13 mouse cellular contexts compared by ENCODE assay signal in the genomic region with DNA sequence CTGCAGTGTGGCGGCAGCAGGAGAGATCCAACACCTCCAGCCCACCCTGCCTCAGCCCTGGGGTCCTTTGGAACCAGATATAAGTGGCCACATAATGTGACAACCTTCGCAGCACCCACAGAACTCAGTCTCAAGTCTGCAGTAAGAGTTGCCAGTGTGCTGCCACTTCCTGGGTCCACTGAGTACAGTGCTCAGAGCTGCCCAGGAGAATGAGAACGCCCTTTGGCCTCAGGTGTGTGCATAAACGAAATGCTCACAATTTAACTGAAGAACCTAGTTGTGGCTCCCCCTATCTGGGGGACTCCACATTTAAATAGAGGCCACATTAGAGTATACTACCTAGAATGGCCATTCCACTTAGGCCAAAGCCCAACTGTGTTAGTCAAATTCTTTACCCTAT. TPM values are rescaled to one million over a fixed set of nuclear protein-coding genes. Genes with fewer than 3 reads are reported as not detected.
DNase-seq lines count a peak whose midpoint lies in the region; ATAC-seq and TF ChIP-seq lines count a peak whose summit lies in the region.
"Had no signal": no experiment of that assay in that cellular context is flagged by ENCODE, and none has a peak within 500 bp of the region (broad histone marks: within the 10 kb centered on the region; RNA-seq: fewer than 3 reads in every experiment).

No protein-coding gene starts in this region.

- TF ChIP-seq EP300 in CH12.LX (IDR thresholded peaks at IDR 0.05; ENCODE audit: low read length), result no peak

- peak; percentile 23 for DNase-seq in kidney, adult 18-20 months
- DNase-seq in CH12.LX (ENCODE audit: extremely low read depth), result no peak
- DNase-seq in embryonic facial prominence, embryonic 10.5 days (ENCODE audit: low spot score), result no peak
- no peak for DNase-seq in retina, postnatal 1 day
- DNase-seq in right cerebral cortex, postnatal 14 days, result no peak
- DNase-seq: heart, adult 2 months; heart, postnatal 14 days; layer of hippocampus, adult 9-11 months had no signal

- H3K36me3 ChIP-seq in kidney, embryonic 16.5 days (ENCODE audit: insufficient read depth, low read length), result peaks cover 32% of the 10 kb centered on the region
- H3K36me3 ChIP-seq in CH12.LX (replicated peaks in 1 of 2; ENCODE audit: control insufficient read depth in 1 of 2, insufficient read depth in 1 of 2, low read length in 1 of 2), result peaks cover 31 to 52% of the 10 kb centered on the region in 2 experiments
- peaks cover 56% of the 10 kb centered on the region for H3K36me3 ChIP-seq in embryonic facial prominence, embryonic 10.5 days (replicated peaks)
- H3K36me3 ChIP-seq in liver, embryonic 12.5 days, result peaks cover 58% of the 10 kb centered on the region
- peaks cover 38% of the 10 kb centered on the region for H3K36me3 ChIP-seq in neural tube, embryonic 15.5 days

- H3K27ac ChIP-seq in kidney, embryonic 16.5 days (ENCODE audit: low read length), result no peak overlapping the region
- no peak overlapping the region for H3K27ac ChIP-seq in CH12.LX (ENCODE audit: insufficient read depth, low read depth)
- H3K27ac ChIP-seq in embryonic facial prominence, embryonic 10.5 days (replicated peaks), result no peak overlapping the region
- H3K27ac ChIP-seq in liver, embryonic 12.5 days, result no peak overlapping the region
- H3K27ac ChIP-seq in neural tube, embryonic 15.5 days (replicated peaks), result no peak overlapping the region
- H3K27ac ChIP-seq: heart, adult 2 months; midbrain, embryonic 10.5 days had no signal

- no peaks in the 10 kb centered on the region for H3K27me3 ChIP-seq in kidney, embryonic 16.5 days (ENCODE audit: insufficient read depth, low read length)
- H3K27me3 ChIP-seq in CH12.LX (replicated peaks), result no peaks in the 10 kb centered on the region
- no peaks in the 10 kb centered on the region for H3K27me3 ChIP-seq in embryonic facial prominence, embryonic 10.5 days (replicated peaks; ENCODE audit: low read depth, poor library complexity, severe bottlenecking)
- H3K27me3 ChIP-seq in liver, embryonic 12.5 days (replicated peaks), result no peaks in the 10 kb centered on the region
- no peaks in the 10 kb centered on the region for H3K27me3 ChIP-seq in neural tube, embryonic 15.5 days (replicated peaks)

- dilution Hi-C loops in CH12.LX (cut with MboI; ENCODE audit: extremely low pct_ligation_motif_present, extremely low pct_unique_long_range_greater_than_20kb, low sequenced_read_pairs), result no loop called here

- H3K4me1 ChIP-seq in kidney, embryonic 16.5 days (ENCODE audit: insufficient read depth, low read length), result peaks cover 28% of the 10 kb centered on the region
- peaks cover 22 to 48% of the 10 kb centered on the region in 2 experiments for H3K4me1 ChIP-seq in CH12.LX (ENCODE audit: control insufficient read depth in 1 of 2, insufficient read depth in 2 of 2)
- peaks cover 41% of the 10 kb centered on the region for H3K4me1 ChIP-seq in embryonic facial prominence, embryonic 10.5 days
- peaks cover 51% of the 10 kb centered on the region for H3K4me1 ChIP-seq in liver, embryonic 12.5 days
- peaks cover 39% of the 10 kb centered on the region for H3K4me1 ChIP-seq in neural tube, embryonic 15.5 days

- in situ Hi-C loops in CH12.LX (cut with MboI; ENCODE audit: low pct_ligation_motif_present, low pct_unique_long_range_greater_than_20kb, low sequenced_read_pairs), result no loop called here

- no peak for TF ChIP-seq POLR2A in CH12.LX (IDR thresholded peaks at IDR 0.05; ENCODE audit: low read depth, low read length)

- ATAC-seq in kidney, embryonic 16.5 days (ENCODE audit: low FRiP score, low TSS enrichment), result no peak
- ATAC-seq in liver, embryonic 12.5 days, result no peak
- no peak for ATAC-seq in neural tube, embryonic 15.5 days (ENCODE audit: low FRiP score)
- ATAC-seq: activated CD4-positive, CD25-positive, alpha-beta regulatory T cell, adult 4 months had no signal

- H3K79me2 ChIP-seq in CH12.LX (replicated peaks; ENCODE audit: control insufficient read depth, extremely low read depth, insufficient read depth, poor library complexity, severe bottlenecking), result peaks cover 65% of the 10 kb centered on the region

- TF ChIP-seq CTCF in CH12.LX (conservative IDR thresholded peaks at IDR 0.05 in 1 of 2, IDR thresholded peaks at IDR 0.05 in 1 of 2; ENCODE audit: low read depth in 2 of 2, low read length in 2 of 2), result no peak

- H3K9ac ChIP-seq in kidney, embryonic 16.5 days (replicated peaks; ENCODE audit: low read length), result no peak overlapping the region
- no peak overlapping the region for H3K9ac ChIP-seq in CH12.LX (ENCODE audit: insufficient read depth, low read depth)
- H3K9ac ChIP-seq in liver, embryonic 12.5 days, result no peak overlapping the region
- H3K9ac ChIP-seq in neural tube, embryonic 15.5 days (replicated peaks), result no peak overlapping the region

- H3K9me3 ChIP-seq in kidney, embryonic 16.5 days (ENCODE audit: low read length), result no peaks in the 10 kb centered on the region
- no peaks in the 10 kb centered on the region for H3K9me3 ChIP-seq in CH12.LX (replicated peaks; ENCODE audit: low read length)
- no peaks in the 10 kb centered on the region for H3K9me3 ChIP-seq in embryonic facial prominence, embryonic 10.5 days
- no peaks in the 10 kb centered on the region for H3K9me3 ChIP-seq in liver, embryonic 12.5 days (replicated peaks)
- no peaks in the 10 kb centered on the region for H3K9me3 ChIP-seq in neural tube, embryonic 15.5 days (replicated peaks)
- H3K9me3 ChIP-seq: midbrain, embryonic 10.5 days had no signal

- no peak for TF ChIP-seq RAD21 in CH12.LX (IDR thresholded peaks at IDR 0.05; ENCODE audit: low read depth, low read length)

- no peak overlapping the region for H3K4me2 ChIP-seq in kidney, embryonic 16.5 days (replicated peaks; ENCODE audit: low read depth, low read length)
- H3K4me2 ChIP-seq in CH12.LX (ENCODE audit: insufficient read depth, low read depth, poor library complexity, severe bottlenecking), result peak overlapping the region; percentile 30; the same call in 1 of the 2 replicates
- peak overlapping the region; percentile 7; the same call in 1 of the 2 replicates for H3K4me2 ChIP-seq in liver, embryonic 12.5 days
- H3K4me2 ChIP-seq in neural tube, embryonic 15.5 days, result no peak overlapping the region

- no peak overlapping the region for H3K4me3 ChIP-seq in kidney, embryonic 16.5 days (ENCODE audit: low read length)
- no peak overlapping the region for H3K4me3 ChIP-seq in CH12.LX (replicated peaks in 1 of 3; ENCODE audit: low read depth in 2 of 3, low read length in 2 of 3, poor library complexity in 1 of 3)
- peak overlapping the region; percentile 11; the same call in 1 of the 2 replicates for H3K4me3 ChIP-seq in embryonic facial prominence, embryonic 10.5 days
- no peak overlapping the region for H3K4me3 ChIP-seq in liver, embryonic 12.5 days
- no peak overlapping the region for H3K4me3 ChIP-seq in neural tube, embryonic 15.5 days (replicated peaks)
- H3K4me3 ChIP-seq: heart, adult 2 months had no signal

- 87% methylated on average over 4 of the region's 4 CpGs for WGBS in kidney, embryonic 16.5 days
- 86% methylated on average over 4 of the region's 4 CpGs for WGBS in embryonic facial prominence, embryonic 10.5 days
- 84% methylated on average over 4 of the region's 4 CpGs for WGBS in liver, embryonic 12.5 days (ENCODE audit: insufficient replicate concordance)
- 91% methylated on average over 4 of the region's 4 CpGs for WGBS in neural tube, embryonic 15.5 days

TF ChIP-seq in CH12.LX, 34 proteins besides CTCF, POLR2A, EP300 and RAD21 (continues in another document):
- TF ChIP-seq MAZ (IDR thresholded peaks at IDR 0.05; ENCODE audit: low read depth, low read length) (no peak), PAX5 (IDR thresholded peaks at IDR 0.05; ENCODE audit: low read length) (no peak), HCFC1 (IDR thresholded peaks at IDR 0.05; ENCODE audit: low read depth, low read length) (no peak), POLR2AphosphoS2 (IDR thresholded peaks at IDR 0.05; ENCODE audit: low read depth, low read length) (no peak)

RNA-seq across cellular contexts. Expression of gene Rer1, which starts 2.6 kb away (rescaled TPM):
- 158 and 162 TPM in 2 replicates for polyA plus RNA-seq in kidney, embryonic 16.5 days (2015; fragmentation: Nextera tagmentation; extraction: Ambion mirVana)
- 126 and 138 TPM in 2 replicates for total RNA-seq in CH12.LX (2012; rRNA removed)
- 221 and 232 TPM in 2 replicates for total RNA-seq in CH12.LX (2014; rRNA removed)
- polyA plus RNA-seq in CH12.LX (2012; ENCODE audit: insufficient read length, low read depth), result 123 and 135 TPM in 2 replicates
- 128 and 134 TPM in 2 replicates for polyA plus RNA-seq in embryonic facial prominence, embryonic 10.5 days (2016; fragmentation: Nextera tagmentation; extraction: Ambion mirVana)
- 107 and 109 TPM in 2 replicates for polyA plus RNA-seq in liver, embryonic 12.5 days (2016; fragmentation: Nextera tagmentation; extraction: Ambion mirVana)
- polyA plus RNA-seq in neural tube, embryonic 15.5 days (2015; fragmentation: Nextera tagmentation; extraction: Ambion mirVana), result 130 and 139 TPM in 2 replicates

RNA-seq across cellular contexts. Expression of gene Morn1, which starts 2.8 kb away (rescaled TPM):
- 5.9 and 7.0 TPM in 2 replicates for polyA plus RNA-seq in kidney, embryonic 16.5 days (2015; fragmentation: Nextera tagmentation; extraction: Ambion mirVana)
- total RNA-seq in CH12.LX (2012; rRNA removed) (7.1 and 8.7 TPM in 2 replicates), CH12.LX (2014; rRNA removed) (4.0 and 4.2 TPM in 2 replicates)
- 3.8 and 6.3 TPM in 2 replicates for polyA plus RNA-seq in CH12.LX (2012; ENCODE audit: insufficient read length, low read depth)
- polyA plus RNA-seq in embryonic facial prominence, embryonic 10.5 days (2016; fragmentation: Nextera tagmentation; extraction: Ambion mirVana), result 4.3 and 5.4 TPM in 2 replicates
- polyA plus RNA-seq in liver, embryonic 12.5 days (2016; fragmentation: Nextera tagmentation; extraction: Ambion mirVana), result 2.0 and 2.1 TPM in 2 replicates
- polyA plus RNA-seq in neural tube, embryonic 15.5 days (2015; fragmentation: Nextera tagmentation; extraction: Ambion mirVana), result 6.4 and 6.7 TPM in 2 replicates

RNA-seq across cellular contexts. Expression of gene Pex10, which starts 16.7 kb away (rescaled TPM):
- 26.3 and 27.3 TPM in 2 replicates for polyA plus RNA-seq in kidney, embryonic 16.5 days (2015; fragmentation: Nextera tagmentation; extraction: Ambion mirVana)
- total RNA-seq in CH12.LX (2012; rRNA removed) (15.7 and 21.9 TPM in 2 replicates), CH12.LX (2014; rRNA removed) (9.2 and 10.2 TPM in 2 replicates)
- polyA plus RNA-seq in CH12.LX (2012; ENCODE audit: insufficient read length, low read depth), result 14.2 and 15.6 TPM in 2 replicates
- 19.0 and 22.2 TPM in 2 replicates for polyA plus RNA-seq in embryonic facial prominence, embryonic 10.5 days (2016; fragmentation: Nextera tagmentation; extraction: Ambion mirVana)
- polyA plus RNA-seq in liver, embryonic 12.5 days (2016; fragmentation: Nextera tagmentation; extraction: Ambion mirVana), result 10.3 TPM in 2 replicates
- polyA plus RNA-seq in neural tube, embryonic 15.5 days (2015; fragmentation: Nextera tagmentation; extraction: Ambion mirVana), result 22.3 and 23.5 TPM in 2 replicates

RNA-seq across cellular contexts. Expression of gene Plch2, which starts 27.0 kb away (rescaled TPM):
- polyA plus RNA-seq in kidney, embryonic 16.5 days (2015; fragmentation: Nextera tagmentation; extraction: Ambion mirVana), result 3.6 and 3.8 TPM in 2 replicates
- total RNA-seq in CH12.LX (2012; rRNA removed), result 0.38 and 0.47 TPM in 2 replicates
- 0.04 and 0.09 TPM in 2 replicates for total RNA-seq in CH12.LX (2014; rRNA removed)
- polyA plus RNA-seq in CH12.LX (2012; ENCODE audit: insufficient read length, low read depth), result 0.16 and 0.17 TPM in 2 replicates
- polyA plus RNA-seq in embryonic facial prominence, embryonic 10.5 days (2016; fragmentation: Nextera tagmentation; extraction: Ambion mirVana), result 2.0 and 3.5 TPM in 2 replicates
- 0.24 TPM in 1 of 2 replicates, not detected in the other for polyA plus RNA-seq in liver, embryonic 12.5 days (2016; fragmentation: Nextera tagmentation; extraction: Ambion mirVana)
- 16.0 and 18.7 TPM in 2 replicates for polyA plus RNA-seq in neural tube, embryonic 15.5 days (2015; fragmentation: Nextera tagmentation; extraction: Ambion mirVana)
- total RNA-seq: heart, adult 2 months had no signal
- polyA plus RNA-seq: activated CD4-positive, CD25-positive, alpha-beta regulatory T cell, adult 4 months had no signal

Comparison
In these comparisons a context has a peak if more than half of its experiments do, and no peak if none do; other contexts are left out.
1. H3K4me2 ChIP-seq: peak in CH12.LX (single experiment) and liver, embryonic 12.5 days (single experiment); none in kidney, embryonic 16.5 days (single experiment) and neural tube, embryonic 15.5 days (single experiment).